Mouse (Mus musculus) hindbrain, embryonic 12.5 days (tissue): Measurements from ENCODE around the gene Olfr215. TPM values are rescaled to one million over a fixed set of nuclear protein-coding genes. Genes with fewer than 3 reads are reported as not detected.
"Not testable (repeated sequence)": the region's sequence is repeated elsewhere in the genome, so short reads cannot be mapped to it uniquely, and the experiment has no call there.

Source experiments
- ATAC-seq: fragments of 200-750 bp; cut with Nextera tagmentation; 2 replicates; pipeline ENCODE4 v1.8.0; 2017; ENCODE audit warnings: moderate TSS enrichment; ENCODE audit not compliant: low FRiP score
- H3K27ac ChIP-seq: fragments of 300-500 bp; sonication (generic); 2 replicates; pipeline ENCODE4 v1.5.1; 2016; ENCODE audit warnings: mild to moderate bottlenecking
- H3K27me3 ChIP-seq: fragments of 300-500 bp; sonication (generic); 2 replicates; pipeline ENCODE4 v1.6.1; 2016; ENCODE audit warnings: mild to moderate bottlenecking
- H3K36me3 ChIP-seq: fragments of 300-500 bp; sonication (generic); 2 replicates; pipeline ENCODE4 v1.6.1; 2016; ENCODE audit warnings: mild to moderate bottlenecking
- H3K4me1 ChIP-seq: fragments of 300-500 bp; sonication (generic); 2 replicates; pipeline ENCODE4 v1.6.1; 2016
- H3K4me2 ChIP-seq: fragments of 300-500 bp; sonication (generic); replicated peaks from 2 replicates; pipeline ENCODE4 v1.6.1; 2016; ENCODE audit warnings: mild to moderate bottlenecking
- H3K4me3 ChIP-seq: fragments of 300-500 bp; sonication (generic); 2 replicates; pipeline ENCODE4 v1.5.1; 2016; ENCODE audit warnings: mild to moderate bottlenecking
- H3K9ac ChIP-seq: fragments of 300-500 bp; sonication (generic); 2 replicates; pipeline ENCODE4 v1.6.1; 2016; ENCODE audit warnings: mild to moderate bottlenecking, moderate library complexity
- H3K9me3 ChIP-seq: fragments of 300-500 bp; sonication (generic); replicated peaks from 2 replicates; pipeline ENCODE4 v1.6.1; 2016; ENCODE audit warnings: mild to moderate bottlenecking
- WGBS: fragments of 180-500 bp; shearing (Covaris S2); methylation state at CpG from one replicate; pipeline ENCODE4 v1.1.7; 2016; 5-methylcytosine and 5-hydroxymethylcytosine counted together
- polyA plus RNA-seq: library from polyadenylated mRNA; unstranded; fragments of >200 nt; fragmentation: Nextera tagmentation; extraction: Ambion mirVana; gene quantifications from 2 replicates; pipeline ENCODE4 v1.2.1, GENCODE M21; 2016

The Olfr215 gene
- not detected in 2 replicates for polyA plus RNA-seq

- H3K36me3 ChIP-seq: no peaks in the 10 kb centered on the region
- no peak within 1 kb of the TSS for H3K4me2 ChIP-seq
- 75% methylated on average over 4 of the region's 4 CpGs for WGBS
Observed at GRCm38 (mm10) chr6:116584095-116584494, at the start of gene Olfr215. Gene Olfr215 (minus strand): TSS chr6:116584195.

GRCm38 (mm10) chr6:116632129-116632528 lies 48.1 kb upstream of the Olfr215 start:
- Histone ChIP-seq H3K9me3 (no peaks in the 10 kb centered on the region), H3K4me2 (no peak overlapping the region), H3K9ac (no peak overlapping the region), H3K4me3 (no peak overlapping the region), H3K27ac (no peak overlapping the region), H3K27me3 (no peaks in the 10 kb centered on the region), H3K4me1 (peaks cover 13% of the 10 kb centered on the region), H3K36me3 (peaks cover 3% of the 10 kb centered on the region; the same call in 1 of the 2 replicates)
- WGBS: 44% methylated on average over 1 of the region's 1 CpGs
- no peak for ATAC-seq

More at GRCm38 (mm10) chr6:116584095-116584494, at the start of gene Olfr215:
- H3K9me3 ChIP-seq: no peaks in the 10 kb centered on the region
- H3K27ac ChIP-seq: no peak within 1 kb of the TSS
- no peak for ATAC-seq
- H3K9ac ChIP-seq: no peak within 1 kb of the TSS
- no peaks in the 10 kb centered on the region for H3K4me1 ChIP-seq
- H3K4me3 ChIP-seq: no peak within 1 kb of the TSS
- no peaks in the 10 kb centered on the region for H3K27me3 ChIP-seq

GRCm38 (mm10) chr6:116629766-116630165 lies 45.8 kb upstream of the Olfr215 start:
- Histone ChIP-seq H3K4me3 (no peak overlapping the region), H3K9me3 (no peaks in the 10 kb centered on the region), H3K36me3 (peaks cover 15% of the 10 kb centered on the region), H3K27me3 (no peaks in the 10 kb centered on the region), H3K9ac (no peak overlapping the region), H3K4me2 (no peak overlapping the region), H3K27ac (0 out of 2 replicates have a peak overlapping the region, but pooled peaks have one; percentile 97), H3K4me1 (peaks cover 15% of the 10 kb centered on the region)
- no peak for ATAC-seq
- 83% methylated on average over 10 of the region's 10 CpGs for WGBS

- peak; percentile 97 for ATAC-seq
- H3K36me3 ChIP-seq: peaks cover 18% of the 10 kb centered on the region
- peaks cover 15% of the 10 kb centered on the region for H3K4me1 ChIP-seq
- H3K27me3 ChIP-seq: no peaks in the 10 kb centered on the region
- peak within 1 kb of the TSS; percentile 71 for H3K4me2 ChIP-seq
- under 1% methylated on average over 56 of the region's 56 CpGs for WGBS
- H3K9me3 ChIP-seq: no peaks in the 10 kb centered on the region
- peak within 1 kb of the TSS; percentile 97 for H3K27ac ChIP-seq
- peak within 1 kb of the TSS; percentile 97 for H3K9ac ChIP-seq
- H3K4me3 ChIP-seq: peak within 1 kb of the TSS; percentile 87
Observed at GRCm38 (mm10) chr6:116628539-116629171, 44.7 kb upstream of the Olfr215 start, which contains the start of gene Zfp422. Gene Zfp422 (minus strand): TSS chr6:116628999.

GRCm38 (mm10) chr6:116628095-116628494 lies 44.1 kb upstream of the Olfr215 start:
- Histone ChIP-seq H3K9ac (peak overlapping the region; percentile 97), H3K4me1 (peaks cover 15% of the 10 kb centered on the region), H3K4me3 (peak overlapping the region; percentile 87), H3K27me3 (no peaks in the 10 kb centered on the region), H3K36me3 (peaks cover 18% of the 10 kb centered on the region), H3K27ac (peak overlapping the region; percentile 97), H3K4me2 (peak overlapping the region; percentile 71), H3K9me3 (no peaks in the 10 kb centered on the region)
- no peak for ATAC-seq
- WGBS: 22% methylated on average over 9 of the region's 9 CpGs

- H3K27me3 ChIP-seq, H3K4me3 ChIP-seq, H3K9me3 ChIP-seq, ATAC-seq, H3K9ac ChIP-seq, H3K27ac ChIP-seq, H3K4me2 ChIP-seq: not testable (repeated sequence)
- peaks cover 18% of the 10 kb centered on the region for H3K36me3 ChIP-seq
- 96% methylated on average over 9 of the region's 9 CpGs for WGBS
- peaks cover 15% of the 10 kb centered on the region for H3K4me1 ChIP-seq
Observed at GRCm38 (mm10) chr6:116626417-116626816, 42.4 kb upstream of the Olfr215 start.

- Histone ChIP-seq H3K27ac (no peak overlapping the region), H3K4me3 (no peak overlapping the region), H3K4me2 (no peak overlapping the region), H3K9ac (no peak overlapping the region), H3K9me3 (no peaks in the 10 kb centered on the region), H3K36me3 (peaks cover 15% of the 10 kb centered on the region), H3K4me1 (0 out of 2 replicates have a peak, but pooled peaks cover 2% of the 10 kb centered on the region), H3K27me3 (no peaks in the 10 kb centered on the region)
- WGBS: 62% methylated on average over 8 of the region's 8 CpGs
- ATAC-seq: no peak
Observed at GRCm38 (mm10) chr6:116621318-116622023, 37.5 kb upstream of the Olfr215 start.

GRCm38 (mm10) chr6:116618073-116618472 lies 34.1 kb upstream of the Olfr215 start:
- Histone ChIP-seq H3K27ac (no peak overlapping the region), H3K4me2 (no peak overlapping the region), H3K9me3 (no peaks in the 10 kb centered on the region), H3K4me3 (no peak overlapping the region), H3K27me3 (no peaks in the 10 kb centered on the region), H3K4me1 (no peaks in the 10 kb centered on the region), H3K36me3 (no peaks in the 10 kb centered on the region), H3K9ac (no peak overlapping the region)
- no peak for ATAC-seq

- Histone ChIP-seq H3K4me2 (no peak overlapping the region), H3K9me3 (no peaks in the 10 kb centered on the region), H3K36me3 (no peaks in the 10 kb centered on the region), H3K9ac (no peak overlapping the region), H3K27me3 (no peaks in the 10 kb centered on the region), H3K4me1 (no peaks in the 10 kb centered on the region), H3K27ac (no peak overlapping the region), H3K4me3 (no peak overlapping the region)
- WGBS: 76% methylated on average over 2 of the region's 2 CpGs
- no peak for ATAC-seq
Observed at GRCm38 (mm10) chr6:116615719-116616118, 31.7 kb upstream of the Olfr215 start.

GRCm38 (mm10) chr6:116607230-116607629 lies 23.2 kb upstream of the Olfr215 start:
- H3K9me3 ChIP-seq: no peaks in the 10 kb centered on the region
- ATAC-seq: no peak
- no peaks in the 10 kb centered on the region for H3K4me1 ChIP-seq
- 36% methylated on average over 4 of the region's 4 CpGs for WGBS
- H3K4me2 ChIP-seq: no peak overlapping the region
- no peaks in the 10 kb centered on the region for H3K36me3 ChIP-seq
- H3K27me3 ChIP-seq: no peaks in the 10 kb centered on the region
- no peak overlapping the region for H3K4me3 ChIP-seq
- H3K9ac ChIP-seq: no peak overlapping the region
- no peak overlapping the region for H3K27ac ChIP-seq

- H3K36me3 ChIP-seq, H3K27ac ChIP-seq, H3K27me3 ChIP-seq, H3K9ac ChIP-seq, H3K4me3 ChIP-seq, H3K4me2 ChIP-seq, H3K4me1 ChIP-seq, H3K9me3 ChIP-seq, ATAC-seq: not testable (repeated sequence)
Observed at GRCm38 (mm10) chr6:116600969-116601368, 17.0 kb upstream of the Olfr215 start.

GRCm38 (mm10) chr6:116569834-116570233 lies 14.2 kb downstream of the Olfr215 start:
- WGBS: 20% methylated on average over 3 of the region's 3 CpGs
- no peaks in the 10 kb centered on the region for H3K27me3 ChIP-seq
- no peak overlapping the region for H3K27ac ChIP-seq
- H3K4me1 ChIP-seq: no peaks in the 10 kb centered on the region
- ATAC-seq: no peak
- no peaks in the 10 kb centered on the region for H3K9me3 ChIP-seq
- no peaks in the 10 kb centered on the region for H3K36me3 ChIP-seq
- no peak overlapping the region for H3K9ac ChIP-seq
- no peak overlapping the region for H3K4me3 ChIP-seq
- no peak overlapping the region for H3K4me2 ChIP-seq

GRCm38 (mm10) chr6:116554952-116555351 lies 29.0 kb downstream of the Olfr215 start:
- no peak overlapping the region for H3K4me3 ChIP-seq
- H3K27ac ChIP-seq: no peak overlapping the region
- no peak overlapping the region for H3K4me2 ChIP-seq
- no peaks in the 10 kb centered on the region for H3K4me1 ChIP-seq
- no peaks in the 10 kb centered on the region for H3K36me3 ChIP-seq
- H3K9me3 ChIP-seq: no peaks in the 10 kb centered on the region
- H3K27me3 ChIP-seq: no peaks in the 10 kb centered on the region
- no peak overlapping the region for H3K9ac ChIP-seq
- no peak for ATAC-seq
- WGBS: 79% methylated on average over 3 of the region's 3 CpGs
